Mouse (Mus musculus) CH12.LX (cell line): Measurements from ENCODE around the gene Sf3b6.

ENCODE experiments used
- ETS1 ChIP-seq: conservative IDR thresholded peaks from 2 replicates; pipeline ENCODE4 v1.6.1; 2012; ENCODE audit warnings: low read depth, mild to moderate bottlenecking, inconsistent platforms, low read length, improper control_type of control experiment, moderate library complexity
- POLR2AphosphoS2 ChIP-seq: IDR thresholded peaks from 2 replicates; pipeline ENCODE4 v1.6.1; 2011; ENCODE audit warnings: low read depth, low read length, improper control_type of control experiment

DNA sequence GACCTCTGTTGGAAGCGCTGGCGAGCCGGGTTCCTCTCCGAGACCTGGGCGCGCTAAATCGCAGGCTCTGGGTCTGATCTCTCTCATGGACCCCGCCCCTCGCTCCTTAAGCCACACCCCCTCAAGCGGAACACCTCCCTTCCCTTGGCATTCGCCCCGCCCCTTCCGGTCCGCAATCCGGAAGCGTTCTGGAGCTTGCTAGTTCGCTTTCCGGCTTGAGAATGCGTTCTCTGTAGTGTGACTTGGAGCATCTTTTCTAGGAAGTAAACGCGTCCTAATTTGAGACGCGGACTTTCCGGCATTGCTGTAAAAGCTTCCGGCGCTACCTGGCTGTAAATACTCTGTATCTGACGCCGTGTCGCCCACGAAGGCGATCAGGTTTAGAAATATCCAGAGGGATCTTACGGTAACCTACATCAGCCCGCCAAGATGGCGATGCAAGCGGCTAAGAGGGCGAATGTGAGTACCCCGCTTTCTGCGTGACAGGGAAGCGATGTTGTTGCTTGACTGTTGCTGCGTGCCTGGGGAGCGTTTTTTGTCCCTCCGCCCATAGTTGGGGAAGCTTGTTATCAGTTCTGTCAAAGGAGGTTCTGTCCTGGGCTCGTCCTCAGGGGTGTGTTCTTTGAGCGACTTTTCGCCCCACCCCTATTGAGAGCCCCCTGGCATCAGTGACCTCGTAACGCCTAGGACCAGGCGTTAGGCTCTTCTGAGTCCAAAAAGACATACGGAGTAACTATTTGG is at the start of gene Sf3b6:
- TF ChIP-seq POLR2AphosphoS2 = no peak
- no peak for TF ChIP-seq ETS1
